Mouse (Mus musculus): ENCODE data around the gene Pan2. TPM values are rescaled to one million over a fixed set of nuclear protein-coding genes. Genes with fewer than 3 reads are reported as not detected.

Pan2 gene
- polyA plus RNA-seq, 1 experiment = 5.0 TPM

- Histone ChIP-seq H3K27me3 (ENCODE audit: control insufficient read depth, insufficient read depth, insufficient read length) (no peaks in the 10 kb centered on the region), H3K79me2 (ENCODE audit: control insufficient read depth, insufficient read depth) (peaks cover 15% of the 10 kb centered on the region), H3K79me3 (ENCODE audit: low read depth) (peaks cover 5% of the 10 kb centered on the region), H3K36me3 (ENCODE audit: control insufficient read depth, insufficient read depth) (no peaks in the 10 kb centered on the region), H3ac (ENCODE audit: control insufficient read depth, insufficient read length, low read depth) (peak overlapping the region; percentile 76), H3K4me3 (ENCODE audit: insufficient read depth, poor library complexity, severe bottlenecking) (peak overlapping the region; percentile 56)
- TF ChIP-seq USF1 (IDR thresholded peaks at IDR 0.05; ENCODE audit: low read depth) = no peak
- TF ChIP-seq MYOG (IDR thresholded peaks at IDR 0.05; ENCODE audit: control insufficient read depth, extremely low read depth, insufficient read length) = no peak
- TF ChIP-seq CTCF (IDR thresholded peaks at IDR 0.05; ENCODE audit: control insufficient read depth, insufficient read depth, insufficient read length) = no peak
- TF ChIP-seq MYOD1 (IDR thresholded peaks at IDR 0.05; ENCODE audit: control insufficient read depth, insufficient read length, low read depth) = no peak
- TF ChIP-seq CEBPB (IDR thresholded peaks at IDR 0.05; ENCODE audit: low read depth) = no peak
- TF ChIP-seq MAX (IDR thresholded peaks at IDR 0.05) = no peak
- TF ChIP-seq FOSL1 (IDR thresholded peaks at IDR 0.05; ENCODE audit: insufficient read depth, low read length, poor library complexity, severe bottlenecking) = no peak
Measured at GRCm38 (mm10) chr10:128302785-128303125, 380 bp upstream of the Pan2 start.

GRCm38 (mm10) chr10:128309654-128310053 lies 6.5 kb downstream of the Pan2 start:
- Histone ChIP-seq H3K4me3 (ENCODE audit: insufficient read depth, poor library complexity, severe bottlenecking) (no peak overlapping the region), H3K27me3 (ENCODE audit: control insufficient read depth, insufficient read depth, insufficient read length) (no peaks in the 10 kb centered on the region), H3K79me3 (ENCODE audit: low read depth) (no peaks in the 10 kb centered on the region), H3K36me3 (ENCODE audit: control insufficient read depth, insufficient read depth) (peaks cover 22% of the 10 kb centered on the region), H3ac (ENCODE audit: control insufficient read depth, insufficient read length, low read depth) (no peak overlapping the region), H3K79me2 (ENCODE audit: control insufficient read depth, insufficient read depth) (peaks cover 2% of the 10 kb centered on the region)
- no peak for TF ChIP-seq FOSL1 (IDR thresholded peaks at IDR 0.05; ENCODE audit: insufficient read depth, low read length, poor library complexity, severe bottlenecking)
- TF ChIP-seq MAX (IDR thresholded peaks at IDR 0.05) = no peak
- TF ChIP-seq CTCF (IDR thresholded peaks at IDR 0.05; ENCODE audit: control insufficient read depth, insufficient read depth, insufficient read length) = no peak
- TF ChIP-seq CEBPB (IDR thresholded peaks at IDR 0.05; ENCODE audit: low read depth) = no peak
- TF ChIP-seq MYOG (IDR thresholded peaks at IDR 0.05; ENCODE audit: control insufficient read depth, extremely low read depth, insufficient read length) = no peak
- no peak for TF ChIP-seq MYOD1 (IDR thresholded peaks at IDR 0.05; ENCODE audit: control insufficient read depth, insufficient read length, low read depth)
- TF ChIP-seq USF1 (IDR thresholded peaks at IDR 0.05; ENCODE audit: low read depth) = no peak

- Histone ChIP-seq H3K4me3 (ENCODE audit: insufficient read depth, poor library complexity, severe bottlenecking) (no peak overlapping the region), H3K79me3 (ENCODE audit: low read depth) (no peaks in the 10 kb centered on the region), H3K27me3 (ENCODE audit: control insufficient read depth, insufficient read depth, insufficient read length) (no peaks in the 10 kb centered on the region), H3K36me3 (ENCODE audit: control insufficient read depth, insufficient read depth) (peaks cover 26% of the 10 kb centered on the region), H3ac (ENCODE audit: control insufficient read depth, insufficient read length, low read depth) (peak overlapping the region; percentile 12), H3K79me2 (ENCODE audit: control insufficient read depth, insufficient read depth) (no peaks in the 10 kb centered on the region)
- TF ChIP-seq MYOG (IDR thresholded peaks at IDR 0.05; ENCODE audit: control insufficient read depth, extremely low read depth, insufficient read length) (no peak), MAX (IDR thresholded peaks at IDR 0.05) (no peak), MYOD1 (IDR thresholded peaks at IDR 0.05; ENCODE audit: control insufficient read depth, insufficient read length, low read depth) (no peak), CTCF (IDR thresholded peaks at IDR 0.05; ENCODE audit: control insufficient read depth, insufficient read depth, insufficient read length) (no peak), FOSL1 (IDR thresholded peaks at IDR 0.05; ENCODE audit: insufficient read depth, low read length, poor library complexity, severe bottlenecking) (no peak), CEBPB (IDR thresholded peaks at IDR 0.05; ENCODE audit: low read depth) (no peak), USF1 (IDR thresholded peaks at IDR 0.05; ENCODE audit: low read depth) (no peak)
Measured at GRCm38 (mm10) chr10:128310177-128310576, 7.0 kb downstream of the Pan2 start.

- no peak for TF ChIP-seq MAX (IDR thresholded peaks at IDR 0.05)
- TF ChIP-seq USF1 (IDR thresholded peaks at IDR 0.05; ENCODE audit: low read depth) = no peak
- no peak for TF ChIP-seq MYOD1 (IDR thresholded peaks at IDR 0.05; ENCODE audit: control insufficient read depth, insufficient read length, low read depth)
- no peak for TF ChIP-seq MYOG (IDR thresholded peaks at IDR 0.05; ENCODE audit: control insufficient read depth, extremely low read depth, insufficient read length)
- no peak for TF ChIP-seq FOSL1 (IDR thresholded peaks at IDR 0.05; ENCODE audit: insufficient read depth, low read length, poor library complexity, severe bottlenecking)
- no peak for TF ChIP-seq CEBPB (IDR thresholded peaks at IDR 0.05; ENCODE audit: low read depth)
- TF ChIP-seq CTCF (IDR thresholded peaks at IDR 0.05; ENCODE audit: control insufficient read depth, insufficient read depth, insufficient read length) = no peak
- H3K79me2 ChIP-seq (ENCODE audit: control insufficient read depth, insufficient read depth) = no peaks in the 10 kb centered on the region
- H3ac ChIP-seq (ENCODE audit: control insufficient read depth, insufficient read length, low read depth) = no peak overlapping the region
- H3K4me3 ChIP-seq (ENCODE audit: insufficient read depth, poor library complexity, severe bottlenecking) = no peak overlapping the region
- no peaks in the 10 kb centered on the region for H3K79me3 ChIP-seq (ENCODE audit: low read depth)
- H3K36me3 ChIP-seq (ENCODE audit: control insufficient read depth, insufficient read depth) = peaks cover 32% of the 10 kb centered on the region
- no peaks in the 10 kb centered on the region for H3K27me3 ChIP-seq (ENCODE audit: control insufficient read depth, insufficient read depth, insufficient read length)
Measured at GRCm38 (mm10) chr10:128310902-128311301, 7.8 kb downstream of the Pan2 start.

GRCm38 (mm10) chr10:128315578-128315977 lies 12.4 kb downstream of the Pan2 start:
- Histone ChIP-seq H3K4me3 (ENCODE audit: insufficient read depth, poor library complexity, severe bottlenecking) (no peak overlapping the region), H3ac (ENCODE audit: control insufficient read depth, insufficient read length, low read depth) (no peak overlapping the region), H3K79me3 (ENCODE audit: low read depth) (no peaks in the 10 kb centered on the region), H3K36me3 (ENCODE audit: control insufficient read depth, insufficient read depth) (peaks cover 65% of the 10 kb centered on the region), H3K27me3 (ENCODE audit: control insufficient read depth, insufficient read depth, insufficient read length) (no peaks in the 10 kb centered on the region), H3K79me2 (ENCODE audit: control insufficient read depth, insufficient read depth) (no peaks in the 10 kb centered on the region)
- TF ChIP-seq MYOD1 (IDR thresholded peaks at IDR 0.05; ENCODE audit: control insufficient read depth, insufficient read length, low read depth) (no peak), MYOG (IDR thresholded peaks at IDR 0.05; ENCODE audit: control insufficient read depth, extremely low read depth, insufficient read length) (no peak)

GRCm38 (mm10) chr10:128321641-128322040 lies 18.5 kb downstream of the Pan2 start:
- Histone ChIP-seq H3K27me3 (ENCODE audit: control insufficient read depth, insufficient read depth, insufficient read length) (no peaks in the 10 kb centered on the region), H3K4me3 (ENCODE audit: insufficient read depth, poor library complexity, severe bottlenecking) (peak overlapping the region; percentile 92), H3ac (ENCODE audit: control insufficient read depth, insufficient read length, low read depth) (peak overlapping the region; percentile 34), H3K79me3 (ENCODE audit: low read depth) (peaks cover 5% of the 10 kb centered on the region), H3K36me3 (ENCODE audit: control insufficient read depth, insufficient read depth) (peaks cover 48% of the 10 kb centered on the region), H3K79me2 (ENCODE audit: control insufficient read depth, insufficient read depth) (peaks cover 25% of the 10 kb centered on the region)
- TF ChIP-seq FOSL1 (IDR thresholded peaks at IDR 0.05; ENCODE audit: insufficient read depth, low read length, poor library complexity, severe bottlenecking) (no peak), CTCF (IDR thresholded peaks at IDR 0.05; ENCODE audit: control insufficient read depth, insufficient read depth, insufficient read length) (no peak), MYOG (IDR thresholded peaks at IDR 0.05; ENCODE audit: control insufficient read depth, extremely low read depth, insufficient read length) (no peak), MAX (IDR thresholded peaks at IDR 0.05) (no peak), USF1 (IDR thresholded peaks at IDR 0.05; ENCODE audit: low read depth) (no peak)

Data from C2C12 (cell line).